Mouse (Mus musculus) cerebellum, postnatal 14 days (tissue): ENCODE results near the gene Dynlt3.

Experiments
- DNase-seq, 2 experiments: peaks; one replicate each; pipeline ENCODE4 v3.0.0; 2021; ENCODE audit warnings: mixed read lengths in 2 of 2

Dynlt3 gene

GRCm38 (mm10) chrX:9662391-9663111, at the start of gene Dynlt3:
TSS of gene Dynlt3 (minus strand) at chrX:9663003.
- DNase-seq = peak; percentile 78 to 80

- no peak for DNase-seq
Measured at GRCm38 (mm10) chrX:9699815-9700214, 37.0 kb upstream of the Dynlt3 start.

- DNase-seq = no peak
Measured at GRCm38 (mm10) chrX:9695997-9696396, 33.2 kb upstream of the Dynlt3 start.

- no peak for DNase-seq
Measured at GRCm38 (mm10) chrX:9672040-9672439, 9.2 kb upstream of the Dynlt3 start.

GRCm38 (mm10) chrX:9671418-9671817, 8.6 kb upstream of the Dynlt3 start:
- DNase-seq = no peak

- peak; percentile 59 to 63 for DNase-seq
Measured at GRCm38 (mm10) chrX:9652806-9653205, 10.0 kb downstream of the Dynlt3 start.

- DNase-seq = peak in 1 of 2 experiments; percentile 4
Measured at GRCm38 (mm10) chrX:9640594-9640993, 22.2 kb downstream of the Dynlt3 start.

- DNase-seq = peak in 1 of 2 experiments; percentile 3
Measured at GRCm38 (mm10) chrX:9640126-9640525, 22.7 kb downstream of the Dynlt3 start.
